Mouse (Mus musculus): ENCODE data around the gene Krtdap. TPM values are rescaled to one million over a fixed set of nuclear protein-coding genes. Genes with fewer than 3 reads are reported as not detected.
"Not testable (repeated sequence)": the region's sequence is repeated elsewhere in the genome, so short reads cannot be mapped to it uniquely, and the experiment has no call there.

The Krtdap gene
- 0.27 TPM in 1 of 2 replicates, not detected in the other for polyA plus RNA-seq (2015; fragmentation: Nextera tagmentation; extraction: Ambion mirVana)

GRCm38 (mm10) chr7:30787377-30788022, at the start of gene Krtdap:
TSS of gene Krtdap (plus strand) at chr7:30787896.
- no peaks in the 10 kb centered on the region for H3K36me3 ChIP-seq
- 46% methylated on average over 15 of the region's 15 CpGs for WGBS (ENCODE audit: insufficient replicate concordance)
- no peak within 1 kb of the TSS for H3K9ac ChIP-seq
- H3K4me2 ChIP-seq = no peak within 1 kb of the TSS
- no peaks in the 10 kb centered on the region for H3K4me1 ChIP-seq (replicated peaks)
- no peaks in the 10 kb centered on the region for H3K9me3 ChIP-seq (replicated peaks)
- no peak for DNase-seq
- no peak within 1 kb of the TSS for H3K4me3 ChIP-seq (replicated peaks)
- 0 out of 2 replicates have a peak, but pooled peaks cover 3% of the 10 kb centered on the region for H3K27me3 ChIP-seq
- ATAC-seq (ENCODE audit: low read depth) = no peak
- H3K27ac ChIP-seq = no peak within 1 kb of the TSS

GRCm38 (mm10) chr7:30742570-30742969, 45.1 kb upstream of the Krtdap start:
- 57% methylated on average over 2 of the region's 2 CpGs for WGBS (ENCODE audit: insufficient replicate concordance)
- H3K27me3 ChIP-seq; H3K27ac ChIP-seq; H3K4me3 ChIP-seq (replicated peaks); DNase-seq; H3K9ac ChIP-seq; H3K9me3 ChIP-seq (replicated peaks); H3K4me2 ChIP-seq; ATAC-seq (ENCODE audit: low read depth); H3K36me3 ChIP-seq; H3K4me1 ChIP-seq (replicated peaks): not testable (repeated sequence)

GRCm38 (mm10) chr7:30743617-30744016, 44.1 kb upstream of the Krtdap start, which contains the start of gene Gapdhs:
TSS of gene Gapdhs (minus strand) at chr7:30743681.
- not testable (repeated sequence) for H3K27ac ChIP-seq

GRCm38 (mm10) chr7:30744022-30744598, 43.6 kb upstream of the Krtdap start:
- DNase-seq (no peak), ATAC-seq (ENCODE audit: low read depth) (no peak)
- Histone ChIP-seq H3K27me3 (no peaks in the 10 kb centered on the region), H3K27ac (no peak overlapping the region), H3K4me1 (replicated peaks) (0 out of 2 replicates have a peak, but pooled peaks cover 4% of the 10 kb centered on the region), H3K4me3 (replicated peaks) (no peak overlapping the region), H3K4me2 (no peak overlapping the region), H3K36me3 (0 out of 2 replicates have a peak, but pooled peaks cover 4% of the 10 kb centered on the region), H3K9ac (no peak overlapping the region), H3K9me3 (replicated peaks) (no peaks in the 10 kb centered on the region)
- WGBS (ENCODE audit: insufficient replicate concordance) = 42% methylated on average over 4 of the region's 4 CpGs

More at GRCm38 (mm10) chr7:30743617-30744016, 44.1 kb upstream of the Krtdap start, which contains the start of gene Gapdhs:
- H3K9me3 ChIP-seq (replicated peaks); DNase-seq; H3K4me1 ChIP-seq (replicated peaks); ATAC-seq (ENCODE audit: low read depth); H3K4me2 ChIP-seq; H3K36me3 ChIP-seq; H3K4me3 ChIP-seq (replicated peaks); H3K27me3 ChIP-seq; H3K9ac ChIP-seq: not testable (repeated sequence)
- WGBS (ENCODE audit: insufficient replicate concordance) = 77% methylated on average over 4 of the region's 4 CpGs

- H3K9ac ChIP-seq = no peak overlapping the region
- H3K36me3 ChIP-seq = no peaks in the 10 kb centered on the region
- no peaks in the 10 kb centered on the region for H3K27me3 ChIP-seq
- H3K4me1 ChIP-seq (replicated peaks) = 0 out of 2 replicates have a peak, but pooled peaks cover 4% of the 10 kb centered on the region
- no peak overlapping the region for H3K4me3 ChIP-seq (replicated peaks)
- ATAC-seq (ENCODE audit: low read depth) = no peak
- H3K27ac ChIP-seq = no peak overlapping the region
- no peaks in the 10 kb centered on the region for H3K9me3 ChIP-seq (replicated peaks)
- no peak for DNase-seq
- WGBS (ENCODE audit: insufficient replicate concordance) = 75% methylated on average over 7 of the region's 7 CpGs
- H3K4me2 ChIP-seq = no peak overlapping the region
Observed at GRCm38 (mm10) chr7:30747525-30748204, 40.0 kb upstream of the Krtdap start.

GRCm38 (mm10) chr7:30749824-30750606, 37.7 kb upstream of the Krtdap start:
- H3K9me3 ChIP-seq (replicated peaks) = peaks cover 3% of the 10 kb centered on the region; the same call in 1 of the 2 replicates
- H3K9ac ChIP-seq = no peak overlapping the region
- no peak overlapping the region for H3K4me3 ChIP-seq (replicated peaks)
- H3K4me1 ChIP-seq (replicated peaks) = no peaks in the 10 kb centered on the region
- no peak overlapping the region for H3K27ac ChIP-seq
- DNase-seq (no peak), ATAC-seq (ENCODE audit: low read depth) (no peak)
- 69% methylated on average over 13 of the region's 13 CpGs for WGBS (ENCODE audit: insufficient replicate concordance)
- H3K4me2 ChIP-seq = no peak overlapping the region
- H3K36me3 ChIP-seq = no peaks in the 10 kb centered on the region
- H3K27me3 ChIP-seq = no peaks in the 10 kb centered on the region

- no peak for ATAC-seq (ENCODE audit: low read depth)
- H3K9ac ChIP-seq = no peak within 1 kb of the TSS
Observed at GRCm38 (mm10) chr7:30751086-30751669, 36.5 kb upstream of the Krtdap start, which contains the start of gene Sbsn. TSS of gene Sbsn (plus strand) at chr7:30751471.

GRCm38 (mm10) chr7:30757001-30757400, 30.7 kb upstream of the Krtdap start:
- Histone ChIP-seq H3K4me2 (no peak overlapping the region), H3K36me3 (no peaks in the 10 kb centered on the region), H3K4me3 (replicated peaks) (no peak overlapping the region), H3K27me3 (no peaks in the 10 kb centered on the region), H3K4me1 (replicated peaks) (peaks cover 15% of the 10 kb centered on the region), H3K9me3 (replicated peaks) (peaks cover 5% of the 10 kb centered on the region; the same call in 1 of the 2 replicates), H3K27ac (no peak overlapping the region), H3K9ac (no peak overlapping the region)
- DNase-seq (no peak), ATAC-seq (ENCODE audit: low read depth) (no peak)
- WGBS (ENCODE audit: insufficient replicate concordance) = 57% methylated on average over 3 of the region's 3 CpGs

More at GRCm38 (mm10) chr7:30751086-30751669, 36.5 kb upstream of the Krtdap start, which contains the start of gene Sbsn:
- no peaks in the 10 kb centered on the region for H3K36me3 ChIP-seq
- H3K4me2 ChIP-seq = no peak within 1 kb of the TSS
- H3K9me3 ChIP-seq (replicated peaks) = peaks cover 5% of the 10 kb centered on the region; the same call in 1 of the 2 replicates
- no peaks in the 10 kb centered on the region for H3K27me3 ChIP-seq
- no peak for DNase-seq
- no peaks in the 10 kb centered on the region for H3K4me1 ChIP-seq (replicated peaks)
- 47% methylated on average over 5 of the region's 5 CpGs for WGBS (ENCODE audit: insufficient replicate concordance)
- no peak within 1 kb of the TSS for H3K27ac ChIP-seq
- H3K4me3 ChIP-seq (replicated peaks) = no peak within 1 kb of the TSS

- H3K27ac ChIP-seq = no peak overlapping the region
- H3K4me3 ChIP-seq (replicated peaks) = no peak overlapping the region
- 32% methylated on average over 4 of the region's 4 CpGs for WGBS (ENCODE audit: insufficient replicate concordance)
- ATAC-seq (ENCODE audit: low read depth) (no peak), DNase-seq (no peak)
- H3K36me3 ChIP-seq = no peaks in the 10 kb centered on the region
- H3K9me3 ChIP-seq (replicated peaks) = peaks cover 5% of the 10 kb centered on the region; the same call in 1 of the 2 replicates
- no peak overlapping the region for H3K4me2 ChIP-seq
- H3K4me1 ChIP-seq (replicated peaks) = peaks cover 20% of the 10 kb centered on the region
- H3K27me3 ChIP-seq = 0 out of 2 replicates have a peak, but pooled peaks cover 2% of the 10 kb centered on the region
- H3K9ac ChIP-seq = no peak overlapping the region
Observed at GRCm38 (mm10) chr7:30758853-30759252, 28.8 kb upstream of the Krtdap start.

GRCm38 (mm10) chr7:30761769-30762352, 25.8 kb upstream of the Krtdap start:
- peaks cover 20% of the 10 kb centered on the region for H3K4me1 ChIP-seq (replicated peaks)
- no peak overlapping the region for H3K9ac ChIP-seq
- ATAC-seq (ENCODE audit: low read depth) (peak; percentile 64; the same call in 1 of the 2 replicates), DNase-seq (peak; percentile 3)
- 15% methylated on average over 4 of the region's 4 CpGs for WGBS (ENCODE audit: insufficient replicate concordance)
- no peaks in the 10 kb centered on the region for H3K36me3 ChIP-seq
- H3K27ac ChIP-seq = no peak overlapping the region
- no peak overlapping the region for H3K4me2 ChIP-seq
- H3K4me3 ChIP-seq (replicated peaks) = no peak overlapping the region
- H3K27me3 ChIP-seq = peaks cover 15% of the 10 kb centered on the region
- H3K9me3 ChIP-seq (replicated peaks) = no peaks in the 10 kb centered on the region
